Mouse (Mus musculus) heart, embryonic 11.5 days (tissue): ENCODE measurements at regions not wholly inside any gene's neighbourhood (a gene's known extent, or its start where the extent isn't known, plus 50 kb on each side); places are given as distances from the start of the nearest gene placed in this dataset.

ENCODE experiments used
- ATAC-seq: fragments of 200-750 bp; cut with Nextera tagmentation; replicated peaks from 2 replicates; pipeline ENCODE4 v1.8.0; 2017; ENCODE audit warnings: moderate library complexity; ENCODE audit not compliant: insufficient number of reproducible peaks, low FRiP score, low TSS enrichment
- H3K27ac ChIP-seq: fragments of 300-500 bp; sonication (generic); 2 replicates; pipeline ENCODE4 v1.5.1; 2014; ENCODE audit warnings: mild to moderate bottlenecking, low read depth, low read length
- H3K27me3 ChIP-seq: fragments of 300-500 bp; sonication (generic); 2 replicates; pipeline ENCODE4 v1.6.1; 2014; ENCODE audit warnings: mild to moderate bottlenecking, low read length, mixed read lengths; ENCODE audit not compliant: control insufficient read depth, insufficient read depth
- H3K36me3 ChIP-seq: fragments of 300-500 bp; sonication (generic); 2 replicates; pipeline ENCODE4 v1.6.1; 2014; ENCODE audit warnings: mild to moderate bottlenecking, low read length, moderate library complexity, mixed read lengths; ENCODE audit not compliant: control insufficient read depth, insufficient read depth
- H3K4me1 ChIP-seq: fragments of 300-500 bp; sonication (generic); 2 replicates; pipeline ENCODE4 v1.6.1; 2014; ENCODE audit warnings: low read length; ENCODE audit not compliant: control insufficient read depth, insufficient read depth
- H3K4me2 ChIP-seq: fragments of 300-500 bp; sonication (generic); 2 replicates; pipeline ENCODE4 v1.6.1; 2014; ENCODE audit warnings: mild to moderate bottlenecking, moderate library complexity
- H3K4me3 ChIP-seq: fragments of 300-500 bp; sonication (generic); 2 replicates; pipeline ENCODE4 v1.5.1; 2014; ENCODE audit warnings: low read depth, low read length
- H3K9ac ChIP-seq: fragments of 300-500 bp; sonication (generic); 2 replicates; pipeline ENCODE4 v1.6.1; 2014; ENCODE audit warnings: mild to moderate bottlenecking, low read depth, low read length, moderate library complexity
- H3K9me3 ChIP-seq: fragments of 300-500 bp; sonication (generic); replicated peaks from 2 replicates; pipeline ENCODE4 v1.6.1; 2016; ENCODE audit warnings: low read length; ENCODE audit not compliant: control insufficient read depth
- WGBS: fragments of 180-500 bp; shearing (Covaris S2); extraction: QIAGEN DNeasy Blood & Tissue Kit; methylation state at CpG from one replicate; pipeline ENCODE4 v1.1.7; 2014; ENCODE audit not compliant: insufficient replicate concordance; 5-methylcytosine and 5-hydroxymethylcytosine counted together

GRCm38 (mm10) chr13:99741981-99742380, 158.9 kb downstream of the Cartpt start:
- no peak overlapping the region for H3K4me2 ChIP-seq
- peaks cover 13% of the 10 kb centered on the region for H3K4me1 ChIP-seq
- no peak overlapping the region for H3K9ac ChIP-seq
- no peaks in the 10 kb centered on the region for H3K27me3 ChIP-seq
- no peak for ATAC-seq
- no peaks in the 10 kb centered on the region for H3K36me3 ChIP-seq
- 81% methylated on average over 2 of the region's 2 CpGs for WGBS
- no peak overlapping the region for H3K4me3 ChIP-seq
- H3K27ac ChIP-seq, result no peak overlapping the region
- H3K9me3 ChIP-seq, result 0 out of 2 replicates have a peak, but pooled peaks cover 3% of the 10 kb centered on the region

DNA sequence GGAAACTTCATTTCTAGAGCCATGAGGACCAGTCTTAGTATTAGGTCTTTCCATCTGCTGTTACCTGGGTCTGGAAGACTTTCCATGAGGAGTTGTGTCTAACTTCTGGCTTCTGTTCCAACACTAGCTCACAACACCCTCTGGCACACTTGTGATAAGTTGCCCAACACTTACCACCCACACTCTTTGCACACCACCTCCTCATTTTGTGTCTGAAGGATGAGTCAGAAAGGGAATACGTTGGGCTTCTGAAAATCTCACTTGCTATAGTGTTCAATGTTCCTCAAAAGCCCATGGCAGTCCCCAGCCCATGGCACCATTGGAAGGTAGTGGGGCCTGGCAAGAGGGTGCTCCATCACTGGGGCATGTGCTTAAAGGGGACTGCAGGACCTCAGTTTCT, 161.5 kb downstream of the Cartpt start:
- Histone ChIP-seq H3K4me1 (peaks cover 5% of the 10 kb centered on the region), H3K9ac (no peak overlapping the region), H3K36me3 (no peaks in the 10 kb centered on the region), H3K27me3 (no peaks in the 10 kb centered on the region), H3K4me2 (no peak overlapping the region), H3K9me3 (0 out of 2 replicates have a peak, but pooled peaks cover 3% of the 10 kb centered on the region), H3K27ac (no peak overlapping the region), H3K4me3 (no peak overlapping the region)
- no peak for ATAC-seq
- WGBS, result 56% methylated on average over 1 of the region's 1 CpGs

DNA sequence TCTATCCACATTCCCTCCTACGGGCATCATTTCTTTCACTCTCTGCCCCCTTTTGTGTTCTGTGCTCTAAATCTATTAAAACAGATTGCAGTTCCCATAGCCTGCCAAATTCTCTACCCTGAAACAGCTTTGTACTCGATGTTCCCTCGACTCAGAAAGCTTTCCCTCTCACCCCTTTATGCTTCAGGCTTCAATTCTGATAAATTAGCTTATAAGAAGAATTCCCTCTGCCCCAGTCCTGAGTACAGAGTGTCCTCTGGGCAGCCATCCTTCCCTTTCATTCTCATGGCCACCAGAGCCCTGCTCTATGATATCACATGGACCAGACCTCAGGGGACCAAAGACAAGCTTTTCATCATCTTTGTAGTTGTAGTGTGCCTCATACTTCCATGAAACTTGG, 163.6 kb downstream of the Cartpt start:
- Histone ChIP-seq H3K4me1 (no peaks in the 10 kb centered on the region), H3K4me3 (no peak overlapping the region), H3K27me3 (no peaks in the 10 kb centered on the region), H3K9me3 (0 out of 2 replicates have a peak, but pooled peaks cover 3% of the 10 kb centered on the region), H3K9ac (no peak overlapping the region), H3K36me3 (no peaks in the 10 kb centered on the region), H3K4me2 (no peak overlapping the region), H3K27ac (no peak overlapping the region)
- 70% methylated on average over 3 of the region's 3 CpGs for WGBS
- ATAC-seq, result no peak

- Histone ChIP-seq H3K27ac (no peak overlapping the region), H3K9ac (no peak overlapping the region), H3K9me3 (no peaks in the 10 kb centered on the region), H3K27me3 (no peaks in the 10 kb centered on the region), H3K36me3 (no peaks in the 10 kb centered on the region), H3K4me1 (no peaks in the 10 kb centered on the region), H3K4me3 (no peak overlapping the region), H3K4me2 (no peak overlapping the region)
- 61% methylated on average over 5 of the region's 5 CpGs for WGBS
- no peak for ATAC-seq
Measured at GRCm38 (mm10) chr13:99729145-99729544, 171.7 kb downstream of the Cartpt start.

GRCm38 (mm10) chr13:99724245-99724644, 176.6 kb downstream of the Cartpt start:
- Histone ChIP-seq H3K9me3 (no peaks in the 10 kb centered on the region), H3K9ac (no peak overlapping the region), H3K27me3 (no peaks in the 10 kb centered on the region), H3K36me3 (no peaks in the 10 kb centered on the region), H3K4me1 (0 out of 2 replicates have a peak, but pooled peaks cover 2% of the 10 kb centered on the region), H3K4me3 (no peak overlapping the region), H3K27ac (no peak overlapping the region), H3K4me2 (no peak overlapping the region)
- 49% methylated on average over 7 of the region's 7 CpGs for WGBS
- ATAC-seq, result no peak

- ATAC-seq, result no peak
- Histone ChIP-seq H3K27me3 (no peaks in the 10 kb centered on the region), H3K4me2 (no peak overlapping the region), H3K4me1 (0 out of 2 replicates have a peak, but pooled peaks cover 2% of the 10 kb centered on the region), H3K36me3 (no peaks in the 10 kb centered on the region), H3K9me3 (no peaks in the 10 kb centered on the region), H3K4me3 (no peak overlapping the region), H3K27ac (no peak overlapping the region), H3K9ac (no peak overlapping the region)
- 81% methylated on average over 5 of the region's 5 CpGs for WGBS
Measured at GRCm38 (mm10) chr13:99723237-99723981, 177.5 kb downstream of the Cartpt start.

DNA sequence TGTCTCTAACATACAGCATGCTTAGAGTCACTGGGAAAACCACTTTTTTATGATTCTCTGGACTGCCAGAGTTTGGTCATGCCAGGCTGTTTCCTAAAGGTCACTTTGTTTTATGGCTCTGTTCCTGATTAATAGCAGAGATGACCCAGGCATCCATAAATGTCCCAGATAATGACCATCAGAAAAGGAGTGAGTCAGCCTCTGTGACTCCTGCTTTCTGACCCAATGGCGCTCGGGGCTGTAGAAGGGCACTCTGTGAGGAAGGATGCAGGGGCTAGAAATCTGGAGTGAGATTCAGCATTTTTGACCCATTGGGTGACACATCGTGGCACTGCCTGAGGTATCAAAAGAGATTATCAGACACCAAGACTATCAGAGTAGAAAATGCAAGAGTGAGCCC, 180.3 kb downstream of the Cartpt start:
- no peaks in the 10 kb centered on the region for H3K36me3 ChIP-seq
- H3K9me3 ChIP-seq, result no peaks in the 10 kb centered on the region
- no peak overlapping the region for H3K27ac ChIP-seq
- ATAC-seq, result no peak
- 83% methylated on average over 3 of the region's 3 CpGs for WGBS
- H3K4me3 ChIP-seq, result no peak overlapping the region
- H3K4me1 ChIP-seq, result 0 out of 2 replicates have a peak, but pooled peaks cover 2% of the 10 kb centered on the region
- no peak overlapping the region for H3K9ac ChIP-seq
- no peaks in the 10 kb centered on the region for H3K27me3 ChIP-seq
- no peak overlapping the region for H3K4me2 ChIP-seq

DNA sequence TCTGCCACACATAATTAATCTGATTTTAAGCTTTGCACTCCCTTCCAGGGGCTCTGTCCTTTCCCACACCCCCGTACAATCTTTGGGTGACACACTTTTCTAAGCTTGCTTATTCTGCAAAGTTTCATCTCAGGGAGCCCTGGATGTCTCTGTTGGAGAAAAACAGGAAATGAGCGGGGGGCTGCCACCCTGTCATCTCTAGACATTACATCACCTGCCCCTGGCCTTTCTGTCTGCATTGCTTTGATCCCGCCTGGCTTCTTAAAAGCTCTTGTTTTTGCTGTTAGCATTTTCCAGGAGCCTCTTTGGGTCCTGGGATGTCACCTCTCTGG, 180.2 kb upstream of the Map1b start:
- Histone ChIP-seq H3K4me2 (no peak overlapping the region), H3K4me1 (no peaks in the 10 kb centered on the region), H3K27me3 (no peaks in the 10 kb centered on the region), H3K4me3 (no peak overlapping the region), H3K9me3 (no peaks in the 10 kb centered on the region), H3K27ac (no peak overlapping the region), H3K9ac (no peak overlapping the region), H3K36me3 (no peaks in the 10 kb centered on the region)
- 37% methylated on average over 3 of the region's 3 CpGs for WGBS
- ATAC-seq, result no peak

GRCm38 (mm10) chr13:99695874-99696558, 179.7 kb upstream of the Map1b start:
- Histone ChIP-seq H3K9ac (no peak overlapping the region), H3K27ac (no peak overlapping the region), H3K27me3 (no peaks in the 10 kb centered on the region), H3K4me1 (no peaks in the 10 kb centered on the region), H3K4me2 (no peak overlapping the region), H3K36me3 (no peaks in the 10 kb centered on the region), H3K9me3 (no peaks in the 10 kb centered on the region), H3K4me3 (no peak overlapping the region)
- ATAC-seq, result no peak
- WGBS, result 57% methylated on average over 7 of the region's 7 CpGs
